Comparison of ENCODE assay signal across 8 mouse cellular contexts in genomic region chr11:117912684-117913352, GRCm38 (mm10). TPM values are rescaled to one million over a fixed set of nuclear protein-coding genes. Genes with fewer than 3 reads are reported as not detected.
A peak's percentile ranks its signal among the peaks of the same experiment; 100 is the strongest.
DNase-seq lines count a peak whose midpoint lies in the region; ATAC-seq and TF ChIP-seq lines count a peak whose summit lies in the region.

No protein-coding gene starts in this region.

- H3K4me1 ChIP-seq in forebrain, embryonic 11.5 days (replicated peaks; ENCODE audit: control insufficient read depth, insufficient read depth, low read length), result peaks cover 2% of the 10 kb centered on the region; the same call in 1 of the 2 replicates
- H3K4me1 ChIP-seq in heart, postnatal 0 days (ENCODE audit: control insufficient read depth, insufficient read depth), result no peaks in the 10 kb centered on the region
- peaks cover 32% of the 10 kb centered on the region for H3K4me1 ChIP-seq in liver, embryonic 16.5 days (ENCODE audit: control insufficient read depth, low read depth, low read length)

- TF ChIP-seq CTCF in brain, embryonic 14.5 days (IDR thresholded peaks at IDR 0.05; ENCODE audit: borderline replicate concordance, extremely low read depth, insufficient read depth, insufficient read length), result peak; percentile 89
- TF ChIP-seq CTCF in heart, postnatal 0 days (IDR thresholded peaks at IDR 0.05; ENCODE audit: low read depth), result peak; percentile 92

- WGBS in forebrain, embryonic 11.5 days, result 30% methylated on average over 13 of the region's 13 CpGs
- WGBS in heart, postnatal 0 days, result 31% methylated on average over 13 of the region's 13 CpGs
- 21% methylated on average over 13 of the region's 13 CpGs for WGBS in liver, embryonic 16.5 days (ENCODE audit: insufficient replicate concordance)

- H3K9ac ChIP-seq in forebrain, embryonic 11.5 days (ENCODE audit: low read length), result no peak overlapping the region
- no peak overlapping the region for H3K9ac ChIP-seq in heart, postnatal 0 days (replicated peaks; ENCODE audit: low read depth, low read length)
- 0 out of 2 replicates have a peak overlapping the region, but pooled peaks have one; percentile 4 for H3K9ac ChIP-seq in liver, embryonic 16.5 days (ENCODE audit: low read depth, low read length)

- peaks cover 3% of the 10 kb centered on the region for H3K9me3 ChIP-seq in forebrain, embryonic 11.5 days (ENCODE audit: control insufficient read depth, low read length)
- H3K9me3 ChIP-seq in heart, postnatal 0 days (replicated peaks; ENCODE audit: control insufficient read depth, low read length), result 0 out of 2 replicates have a peak, but pooled peaks cover 4% of the 10 kb centered on the region
- H3K9me3 ChIP-seq in liver, embryonic 16.5 days (replicated peaks; ENCODE audit: control insufficient read depth, low read length), result peaks cover 8% of the 10 kb centered on the region; the same call in 1 of the 2 replicates

- H3K27me3 ChIP-seq in forebrain, embryonic 11.5 days (ENCODE audit: control insufficient read depth, insufficient read depth, low read length), result no peaks in the 10 kb centered on the region
- H3K27me3 ChIP-seq in heart, postnatal 0 days (ENCODE audit: control insufficient read depth, insufficient read depth, low read length), result no peaks in the 10 kb centered on the region
- no peaks in the 10 kb centered on the region for H3K27me3 ChIP-seq in liver, embryonic 16.5 days (ENCODE audit: control insufficient read depth, insufficient read depth, low read depth, low read length)

- no peaks in the 10 kb centered on the region for H3K36me3 ChIP-seq in forebrain, embryonic 11.5 days (ENCODE audit: control insufficient read depth, insufficient read depth, low read length)
- H3K36me3 ChIP-seq in heart, postnatal 0 days (replicated peaks; ENCODE audit: control insufficient read depth, insufficient read depth, low read length), result no peaks in the 10 kb centered on the region
- H3K36me3 ChIP-seq in liver, embryonic 16.5 days (ENCODE audit: control insufficient read depth, insufficient read depth), result no peaks in the 10 kb centered on the region

- TF ChIP-seq POLR2A in brain, embryonic 14.5 days (IDR thresholded peaks at IDR 0.05; ENCODE audit: borderline replicate concordance, extremely low read depth, insufficient read depth, insufficient read length, poor library complexity, severe bottlenecking), result no peak

- TF ChIP-seq EP300 in heart, postnatal 0 days (IDR thresholded peaks at IDR 0.05; ENCODE audit: low read depth), result no peak

- ATAC-seq in forebrain, embryonic 11.5 days (replicated peaks; ENCODE audit: low FRiP score), result peak; percentile 58; the same call in 1 of the 2 replicates
- peak; percentile 85 for ATAC-seq in heart, postnatal 0 days (ENCODE audit: insufficient read depth, low read depth)
- peak; percentile 64 for ATAC-seq in liver, embryonic 16.5 days (ENCODE audit: low read depth)

- no peak overlapping the region for H3K4me3 ChIP-seq in forebrain, embryonic 11.5 days (ENCODE audit: low read depth, low read length)
- H3K4me3 ChIP-seq in heart, postnatal 0 days (ENCODE audit: low read depth, low read length), result no peak overlapping the region
- H3K4me3 ChIP-seq in liver, embryonic 16.5 days (ENCODE audit: low read depth, low read length), result no peak overlapping the region

- H3K4me2 ChIP-seq in forebrain, embryonic 11.5 days (ENCODE audit: low read depth, low read length, severe bottlenecking), result 0 out of 2 replicates have a peak overlapping the region, but pooled peaks have one; percentile 18
- 0 out of 2 replicates have a peak overlapping the region, but pooled peaks have one; percentile 5 for H3K4me2 ChIP-seq in heart, postnatal 0 days (ENCODE audit: low read depth, low read length)
- H3K4me2 ChIP-seq in liver, embryonic 16.5 days (ENCODE audit: low read depth, low read length), result peak overlapping the region; percentile 21

- no peak overlapping the region for H3K27ac ChIP-seq in forebrain, embryonic 11.5 days (ENCODE audit: low read depth, low read length)
- H3K27ac ChIP-seq in heart, postnatal 0 days (ENCODE audit: low read depth), result no peak overlapping the region
- H3K27ac ChIP-seq in liver, embryonic 16.5 days (ENCODE audit: low read length), result peak overlapping the region; percentile 63; the same call in 1 of the 2 replicates

- DNase-seq in ES-CJ7 (ENCODE audit: low read depth, low spot score), result peak; percentile 91
- DNase-seq in brain, embryonic 14.5 days (ENCODE audit: low read depth), result peak; percentile 75
- peak; percentile 87 for DNase-seq in forebrain, embryonic 11.5 days (ENCODE audit: low spot score)
- peak; percentile 75 for DNase-seq in heart, postnatal 0 days (ENCODE audit: low spot score)
- peak; percentile 90 to 92 for DNase-seq in kidney, postnatal 4 days
- peak; percentile 79 for DNase-seq in ovary, postnatal 14 days (ENCODE audit: low spot score)
- peak; percentile 82 for DNase-seq in thymus, postnatal 0 days (ENCODE audit: low spot score)

RNA-seq across cellular contexts. Expression of gene Tha1, which starts 39.5 kb away (rescaled TPM):
- 5.5 and 5.6 TPM in 2 replicates for polyA plus RNA-seq in brain, embryonic 14.5 days (2012; rRNA removed)
- 3.2 and 4.0 TPM in 2 replicates for polyA plus RNA-seq in forebrain, embryonic 11.5 days (2014; fragmentation: Nextera tagmentation; extraction: Ambion mirVana)
- total RNA-seq in heart, postnatal 0 days (2014; rRNA removed; ENCODE audit: low replicate concordance), result 7.4 and 7.8 TPM in 2 replicates
- 9.4 and 9.5 TPM in 2 replicates for polyA plus RNA-seq in heart, postnatal 0 days (2015; fragmentation: Nextera tagmentation; extraction: Ambion mirVana)
- 1.3 and 2.6 TPM in 2 replicates for polyA plus RNA-seq in liver, embryonic 16.5 days (2015; fragmentation: Nextera tagmentation; extraction: Ambion mirVana)
- polyA plus RNA-seq in thymus, postnatal 0 days (2015; fragmentation: Nextera tagmentation; extraction: Ambion mirVana), result 9.0 and 9.4 TPM in 2 replicates

RNA-seq across cellular contexts. Expression of gene Tmem235, which starts 52.3 kb away (rescaled TPM):
- 0.10 TPM in 1 of 2 replicates, not detected in the other for polyA plus RNA-seq in brain, embryonic 14.5 days (2012; rRNA removed)
- not detected in 2 replicates for polyA plus RNA-seq in forebrain, embryonic 11.5 days (2014; fragmentation: Nextera tagmentation; extraction: Ambion mirVana)
- total RNA-seq in heart, postnatal 0 days (2014; rRNA removed; ENCODE audit: low replicate concordance), result not detected in 2 replicates
- polyA plus RNA-seq in heart, postnatal 0 days (2015; fragmentation: Nextera tagmentation; extraction: Ambion mirVana), result not detected in 2 replicates
- polyA plus RNA-seq in liver, embryonic 16.5 days (2015; fragmentation: Nextera tagmentation; extraction: Ambion mirVana), result not detected in 2 replicates
- polyA plus RNA-seq in thymus, postnatal 0 days (2015; fragmentation: Nextera tagmentation; extraction: Ambion mirVana), result not detected in 2 replicates

RNA-seq across cellular contexts. Expression of gene Socs3, which starts 57.0 kb away (rescaled TPM):
- 8.4 and 13.6 TPM in 2 replicates for polyA plus RNA-seq in brain, embryonic 14.5 days (2012; rRNA removed)
- polyA plus RNA-seq in forebrain, embryonic 11.5 days (2014; fragmentation: Nextera tagmentation; extraction: Ambion mirVana), result 5.4 and 5.9 TPM in 2 replicates
- 5.7 and 13.1 TPM in 2 replicates for total RNA-seq in heart, postnatal 0 days (2014; rRNA removed; ENCODE audit: low replicate concordance)
- polyA plus RNA-seq in heart, postnatal 0 days (2015; fragmentation: Nextera tagmentation; extraction: Ambion mirVana), result 4.0 and 5.1 TPM in 2 replicates
- 6.1 and 6.7 TPM in 2 replicates for polyA plus RNA-seq in liver, embryonic 16.5 days (2015; fragmentation: Nextera tagmentation; extraction: Ambion mirVana)
- 25.8 and 26.7 TPM in 2 replicates for polyA plus RNA-seq in thymus, postnatal 0 days (2015; fragmentation: Nextera tagmentation; extraction: Ambion mirVana)
